Mouse (Mus musculus) T-cell, adult 2 months (primary cell): Measurements from ENCODE around the gene 1700047I17Rik2.
"Not testable (repeated sequence)": the region's sequence is repeated elsewhere in the genome, so short reads cannot be mapped to it uniquely, and the experiment has no call there.

Experiments
- DNase-seq: peaks from one replicate; pipeline ENCODE4 v3.0.0; 2022; ENCODE audit warnings: low spot score

The 1700047I17Rik2 gene

GRCm38 (mm10) chr12:55199306-55199705 lies at the start of gene 1700047I17Rik2:
TSS of gene 1700047I17Rik2 (plus strand) at chr12:55199592.
- DNase-seq, result not testable (repeated sequence)

- DNase-seq, result not testable (repeated sequence)
Measured at GRCm38 (mm10) chr12:55154559-55155448, 44.6 kb upstream of the 1700047I17Rik2 start, which contains the start of gene Srp54b. TSS of gene Srp54b (plus strand) at chr12:55155104.

- DNase-seq, result not testable (repeated sequence)
Measured at GRCm38 (mm10) chr12:55155449-55155783, 44.0 kb upstream of the 1700047I17Rik2 start.

GRCm38 (mm10) chr12:55167034-55167557 lies 32.3 kb upstream of the 1700047I17Rik2 start:
- not testable (repeated sequence) for DNase-seq

GRCm38 (mm10) chr12:55187686-55188085 lies 11.7 kb upstream of the 1700047I17Rik2 start:
- not testable (repeated sequence) for DNase-seq

- not testable (repeated sequence) for DNase-seq
Measured at GRCm38 (mm10) chr12:55189127-55189526, 10.3 kb upstream of the 1700047I17Rik2 start.

- not testable (repeated sequence) for DNase-seq
Measured at GRCm38 (mm10) chr12:55199799-55200198, 407 bp downstream of the 1700047I17Rik2 start.

GRCm38 (mm10) chr12:55212944-55213343 lies 13.6 kb downstream of the 1700047I17Rik2 start:
- not testable (repeated sequence) for DNase-seq

GRCm38 (mm10) chr12:55229626-55230519 lies 30.5 kb downstream of the 1700047I17Rik2 start, which contains the start of gene Srp54c:
TSS of gene Srp54c (plus strand) at chr12:55230168.
- DNase-seq, result not testable (repeated sequence)

GRCm38 (mm10) chr12:55230520-55230861 lies 31.1 kb downstream of the 1700047I17Rik2 start:
- DNase-seq, result peak; percentile 29

- not testable (repeated sequence) for DNase-seq
Measured at GRCm38 (mm10) chr12:55242243-55242642, 42.9 kb downstream of the 1700047I17Rik2 start.

GRCm38 (mm10) chr12:55261950-55262349 lies 62.6 kb downstream of the 1700047I17Rik2 start:
- DNase-seq, result not testable (repeated sequence)

- DNase-seq, result not testable (repeated sequence)
Measured at GRCm38 (mm10) chr12:55263385-55263784, 64.0 kb downstream of the 1700047I17Rik2 start.
